Mouse (Mus musculus) CH12.LX (cell line): Measurements from ENCODE around the gene BC052040. TPM values are rescaled to one million over a fixed set of nuclear protein-coding genes. Genes with fewer than 3 reads are reported as not detected.

ENCODE experiments used
- DNase-seq: peaks from one replicate; pipeline ENCODE4 v3.0.0-alpha.2; 2013; ENCODE audit errors: extremely low read depth
- H3K27ac ChIP-seq: 2 replicates; pipeline ENCODE4 v1.5.1; 2012; ENCODE audit warnings: low read depth, mild to moderate bottlenecking, control low read depth, moderate library complexity; ENCODE audit not compliant: insufficient read depth
- H3K27me3 ChIP-seq: replicated peaks from 2 replicates; pipeline ENCODE3; 2012; ENCODE audit warnings: inconsistent platforms
- H3K36me3 ChIP-seq, 2 experiments: replicated peaks in 1 of 2; 2 replicates each; pipeline versions ENCODE3 to v1.6.1; 2012; ENCODE audit warnings: inconsistent platforms in 1 of 2, low read length in 1 of 2, mild to moderate bottlenecking in 1 of 2, mixed read lengths in 1 of 2, moderate library complexity in 1 of 2; ENCODE audit not compliant: control insufficient read depth in 1 of 2, insufficient read depth in 1 of 2
- H3K4me1 ChIP-seq, 2 experiments: 2 replicates each; pipeline ENCODE4 v1.6.1; 2012; ENCODE audit warnings: inconsistent platforms in 1 of 2, moderate library complexity in 1 of 2; ENCODE audit not compliant: insufficient read depth in 2 of 2, control insufficient read depth in 1 of 2
- H3K4me2 ChIP-seq: 2 replicates; pipeline ENCODE4 v1.6.1; 2012; ENCODE audit warnings: low read depth, mild to moderate bottlenecking, control low read depth; ENCODE audit not compliant: poor library complexity, insufficient read depth, severe bottlenecking
- H3K4me3 ChIP-seq, 3 experiments: fragments of 150-350 bp in 1 of 3; sonication (generic) in 1 of 3; replicated peaks in 1 of 3; 2 replicates each; pipeline versions ENCODE3 to v1.5.1; 2011 to 2012; ENCODE audit warnings: low read depth in 2 of 3, low read length in 2 of 3, mild to moderate bottlenecking in 2 of 3, moderate library complexity in 2 of 3, control low read depth in 1 of 3, improper control_type of control experiment in 1 of 3, inconsistent platforms in 1 of 3, mixed read lengths in 1 of 3; ENCODE audit not compliant: poor library complexity in 1 of 3
- H3K79me2 ChIP-seq: replicated peaks from 2 replicates; pipeline ENCODE4 v1.6.1; 2012; ENCODE audit warnings: mild to moderate bottlenecking, moderate library complexity; ENCODE audit not compliant: control insufficient read depth, poor library complexity, insufficient read depth, severe bottlenecking; ENCODE audit errors: extremely low read depth
- H3K9ac ChIP-seq: 2 replicates; pipeline ENCODE4 v1.6.1; 2012; ENCODE audit warnings: low read depth, mild to moderate bottlenecking, control low read depth, moderate library complexity; ENCODE audit not compliant: insufficient read depth
- H3K9me3 ChIP-seq: replicated peaks from 2 replicates; pipeline ENCODE3; 2012; ENCODE audit warnings: low read length, inconsistent platforms, mixed read lengths
- CHD1 ChIP-seq: IDR thresholded peaks from 2 replicates; pipeline ENCODE4 v1.6.1; 2012; ENCODE audit warnings: low read depth, low read length, improper control_type of control experiment, inconsistent platforms
- CHD2 ChIP-seq: IDR thresholded peaks from 2 replicates; pipeline ENCODE4 v1.6.1; 2011; ENCODE audit warnings: low read length, improper control_type of control experiment
- CTCF ChIP-seq, 2 experiments: IDR thresholded peaks in 1 of 2; conservative IDR thresholded peaks in 1 of 2; 2 replicates each; pipeline ENCODE4 v1.5.1; 2011 to 2012; ENCODE audit warnings: low read depth in 2 of 2, low read length in 2 of 2, improper control_type of control experiment in 1 of 2, inconsistent platforms in 1 of 2, mild to moderate bottlenecking in 1 of 2, moderate library complexity in 1 of 2
- E2F4 ChIP-seq: IDR thresholded peaks from 2 replicates; pipeline ENCODE4 v1.6.1; 2011; ENCODE audit warnings: low read depth, low read length, improper control_type of control experiment; ENCODE audit not compliant: insufficient replicate concordance
- ELF1 ChIP-seq: IDR thresholded peaks from 2 replicates; pipeline ENCODE4 v1.6.1; 2014; ENCODE audit warnings: low read depth, mild to moderate bottlenecking, inconsistent platforms, low read length, improper control_type of control experiment
- IRF4 ChIP-seq: IDR thresholded peaks from 2 replicates; pipeline ENCODE4 v1.6.1; 2014; ENCODE audit warnings: low read depth, mild to moderate bottlenecking, inconsistent platforms, low read length, improper control_type of control experiment
- JUN ChIP-seq: IDR thresholded peaks from 2 replicates; pipeline ENCODE4 v1.6.1; 2011; ENCODE audit warnings: low read depth, mild to moderate bottlenecking, low read length, improper control_type of control experiment, moderate library complexity; ENCODE audit not compliant: insufficient read depth
- JUND ChIP-seq: conservative IDR thresholded peaks from 2 replicates; pipeline ENCODE4 v1.6.1; 2011; ENCODE audit warnings: low read depth, low read length, improper control_type of control experiment
- MXI1 ChIP-seq: IDR thresholded peaks from 2 replicates; pipeline ENCODE4 v1.6.1; 2011; ENCODE audit warnings: mild to moderate bottlenecking, low read depth, low read length, improper control_type of control experiment
- MYC ChIP-seq: IDR thresholded peaks from 2 replicates; pipeline ENCODE4 v1.6.1; 2011; ENCODE audit warnings: low read depth, mild to moderate bottlenecking, improper control_type of control experiment, low read length
- POLR2AphosphoS2 ChIP-seq: IDR thresholded peaks from 2 replicates; pipeline ENCODE4 v1.6.1; 2011; ENCODE audit warnings: low read depth, low read length, improper control_type of control experiment
- RAD21 ChIP-seq: IDR thresholded peaks from 2 replicates; pipeline ENCODE4 v1.6.1; 2011; ENCODE audit warnings: low read depth, mild to moderate bottlenecking, low read length, improper control_type of control experiment, moderate library complexity
- SIN3A ChIP-seq: IDR thresholded peaks from 2 replicates; pipeline ENCODE4 v1.6.1; 2012; ENCODE audit warnings: low read length, improper control_type of control experiment, inconsistent platforms
- SMC3 ChIP-seq: IDR thresholded peaks from 2 replicates; pipeline ENCODE4 v1.6.1; 2011; ENCODE audit warnings: low read depth, low read length, improper control_type of control experiment
- TBP ChIP-seq: conservative IDR thresholded peaks from 2 replicates; pipeline ENCODE4 v1.6.1; 2011; ENCODE audit warnings: low read depth, low read length, improper control_type of control experiment
- TCF12 ChIP-seq: IDR thresholded peaks from 2 replicates; pipeline ENCODE4 v1.6.1; 2014; ENCODE audit warnings: low read depth, mild to moderate bottlenecking, inconsistent platforms, low read length, improper control_type of control experiment
- ZKSCAN1 ChIP-seq: IDR thresholded peaks from 2 replicates; pipeline ENCODE4 v1.6.1; 2012; ENCODE audit warnings: low read depth, inconsistent platforms, low read length, improper control_type of control experiment, borderline replicate concordance
- ZNF384 ChIP-seq: IDR thresholded peaks from 2 replicates; pipeline ENCODE4 v1.6.1; 2012; ENCODE audit warnings: low read depth, low read length, improper control_type of control experiment, inconsistent platforms
- dilution Hi-C: fragments of 300-500 bp; cut with MboI; formaldehyde crosslinking; loops from 2 replicates; pipeline ENCODE4 v1.14.3; 2020; ENCODE audit warnings: low sequenced_read_pairs; ENCODE audit not compliant: extremely low pct_unique_long_range_greater_than_20kb, extremely low pct_ligation_motif_present
- in situ Hi-C: fragments of 300-500 bp; cut with MboI; formaldehyde crosslinking; loops from 3 replicates; pipeline ENCODE4 v1.14.3; 2019; ENCODE audit warnings: low sequenced_read_pairs, low pct_ligation_motif_present, low pct_unique_long_range_greater_than_20kb, mixed read lengths
- polyA plus RNA-seq: library from polyadenylated mRNA; unstranded; fragments of >175 nt; gene quantifications from 2 replicates; pipeline ENCODE4 v1.2.1, GENCODE M21; 2012; ENCODE audit warnings: low read depth; ENCODE audit not compliant: insufficient read length
- total RNA-seq, 2 experiments: library from RNA; depleted of rRNA; stranded (reverse); fragments of 300-350 nt in 1 of 2; fragments of >200 nt in 1 of 2; gene quantifications; 2 replicates each; pipeline ENCODE4 v1.2.3; 2012 to 2014

BC052040 gene
- total and polyA plus RNA-seq, 3 experiments, result 5.9 to 16.5 (median 6.5) TPM

DNA sequence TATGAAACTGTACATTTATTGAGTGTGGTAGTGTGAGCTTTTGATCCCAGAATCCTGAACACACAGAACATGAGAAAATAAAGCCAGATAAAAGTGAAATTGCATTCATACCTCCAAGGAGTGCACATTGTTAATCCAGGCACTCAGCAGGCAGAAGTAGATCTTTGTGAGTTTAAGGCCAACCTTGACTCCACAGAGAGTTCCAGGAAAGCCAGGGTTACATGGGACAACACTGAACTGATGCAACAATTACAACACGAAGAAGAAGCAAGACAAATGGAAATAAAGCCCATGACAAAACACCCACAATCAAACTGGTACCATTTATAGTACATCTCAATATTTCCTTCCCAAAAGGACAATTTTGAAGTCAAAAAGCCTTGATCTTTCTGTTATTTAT lies 9.5 kb upstream of the BC052040 start:
- in situ Hi-C loops, result no loop called here
- Histone ChIP-seq H3K4me2 (peak overlapping the region; percentile 36; the same call in 1 of the 2 replicates), H3K79me2 (no peaks in the 10 kb centered on the region), H3K4me3 (no peak overlapping the region), H3K36me3 (no peaks in the 10 kb centered on the region), H3K27ac (no peak overlapping the region), H3K9ac (no peak overlapping the region), H3K27me3 (no peaks in the 10 kb centered on the region), H3K9me3 (no peaks in the 10 kb centered on the region), H3K4me1 (no peaks in the 10 kb centered on the region)
- no peak for DNase-seq
- TF ChIP-seq CHD2, result no peak
- TF ChIP-seq TCF12, result no peak
- TF ChIP-seq CTCF (conservative IDR thresholded peaks at IDR 0.05 in 1 of 2, IDR thresholded peaks at IDR 0.05 in 1 of 2; ENCODE audit: low read depth in 2 of 2, low read length in 2 of 2), result no peak
- no peak for TF ChIP-seq RAD21
- no peak for TF ChIP-seq IRF4
- no peak for TF ChIP-seq ELF1
- TF ChIP-seq TBP, result no peak
- dilution Hi-C loops, result no loop called here

- Histone ChIP-seq H3K36me3 (no peaks in the 10 kb centered on the region), H3K27ac (no peak overlapping the region), H3K79me2 (no peaks in the 10 kb centered on the region)
- TF ChIP-seq POLR2AphosphoS2, result no peak
- no peak for TF ChIP-seq CHD1
- no peak for TF ChIP-seq ZKSCAN1
- no peak for TF ChIP-seq JUND
- no peak for TF ChIP-seq ZNF384
- no peak for TF ChIP-seq SMC3
- no peak for TF ChIP-seq JUN
- TF ChIP-seq MYC, result no peak
- no peak for TF ChIP-seq SIN3A
- no peak for TF ChIP-seq ELF1
- no peak for TF ChIP-seq E2F4
- no peak for TF ChIP-seq MXI1
- TF ChIP-seq, all 38 proteins: peak for 0
- H3K4me2 ChIP-seq, result no peak overlapping the region
- H3K9me3 ChIP-seq, result no peaks in the 10 kb centered on the region
- in situ Hi-C loops, result no loop called here
- H3K27me3 ChIP-seq, result no peaks in the 10 kb centered on the region
- no peak overlapping the region for H3K9ac ChIP-seq
- no peak overlapping the region for H3K4me3 ChIP-seq
- no peaks in the 10 kb centered on the region for H3K4me1 ChIP-seq
- no peak for DNase-seq
- dilution Hi-C loops, result no loop called here
Measured at GRCm38 (mm10) chr2:115574802-115575201, 6.7 kb upstream of the BC052040 start.
